Mouse (Mus musculus) liver, embryonic 18 days (tissue): ENCODE measurements around the gene Btn1a1. TPM values are rescaled to one million over a fixed set of nuclear protein-coding genes. Genes with fewer than 3 reads are reported as not detected.

Experiments used
- polyA plus RNA-seq: library from polyadenylated mRNA; depleted of rRNA; stranded (reverse); fragments of >200 nt; gene quantifications from 2 replicates; pipeline ENCODE4 v1.2.3, GENCODE M21; 2012; rRNA removed

The Btn1a1 gene
- polyA plus RNA-seq, result 0.42 and 0.58 TPM in 2 replicates

DNA sequence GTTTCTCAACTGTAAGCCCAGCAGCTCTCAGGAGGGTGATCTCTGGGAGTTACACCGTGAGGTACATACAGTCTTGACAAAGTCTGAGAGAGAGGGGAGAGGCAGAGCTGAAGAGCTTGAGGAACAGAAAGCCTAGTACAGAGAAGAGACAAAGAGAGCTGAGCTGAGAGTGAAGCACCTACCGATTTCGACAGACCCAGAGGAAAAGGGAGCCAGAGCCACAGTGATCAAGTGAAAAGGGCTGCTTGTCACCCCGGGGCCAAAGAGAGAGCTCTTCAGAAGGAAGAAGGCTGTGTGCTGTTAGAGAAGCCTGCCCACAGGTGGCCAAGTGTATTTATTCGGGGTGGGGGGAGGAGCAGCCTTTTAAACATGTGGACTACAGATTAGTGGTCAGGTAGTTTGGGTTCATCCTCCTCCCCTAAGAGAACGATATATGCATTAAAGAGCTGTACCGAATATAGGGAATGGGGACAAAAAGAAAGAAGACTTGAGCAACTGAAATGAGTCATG is at the start of gene Btn1a1:
Btn1a1 (minus strand) TSS at position 302 of the 510 bp plus-strand sequence.

DNA sequence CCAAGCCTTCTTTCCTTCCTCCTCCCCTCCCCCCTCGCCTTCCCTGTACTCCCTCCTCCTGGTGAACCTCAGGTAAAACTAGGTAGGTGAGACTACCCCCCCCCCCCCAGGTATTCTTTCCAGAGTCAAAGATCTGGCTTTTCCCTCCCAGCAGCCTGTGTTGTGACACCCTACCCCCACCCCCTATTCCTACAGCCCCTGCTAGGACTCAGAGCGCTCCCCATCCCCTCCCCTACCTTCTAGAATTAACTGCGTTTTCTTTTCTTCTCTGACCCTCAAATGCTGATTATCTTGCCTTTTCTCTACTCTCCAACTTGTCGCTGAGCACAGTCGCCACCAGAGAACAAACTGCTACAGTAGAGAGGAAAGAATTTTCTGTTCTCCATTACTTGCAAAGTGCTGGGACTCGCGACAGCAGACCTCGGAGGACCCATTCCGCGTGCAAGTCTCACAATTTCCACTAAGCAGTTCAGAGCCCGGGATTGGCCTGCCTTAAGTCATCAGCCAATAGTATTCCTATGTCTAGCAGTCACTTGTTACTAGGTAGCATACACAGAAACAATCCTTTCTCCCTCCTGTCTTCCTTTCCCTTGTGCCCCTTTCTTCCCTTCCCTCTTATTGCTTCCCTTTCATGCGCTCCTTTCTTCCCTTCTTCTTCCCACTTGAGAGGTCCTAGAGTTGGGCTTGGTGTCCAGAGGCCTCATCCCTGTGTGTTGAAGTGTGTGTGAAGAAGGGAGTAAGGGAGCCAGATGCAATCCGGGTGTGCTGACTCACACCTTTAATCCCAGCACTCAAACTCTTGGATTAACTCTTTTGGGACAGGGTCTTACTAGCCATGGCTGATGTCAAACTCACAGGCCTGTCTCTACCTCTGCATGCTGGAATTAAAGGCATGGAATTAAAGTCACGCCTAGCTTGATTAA is 23.0 kb upstream of the Btn1a1 start, which contains the start of gene Btn2a2:
Btn2a2 (minus strand) TSS at position 458 of the 923 bp plus-strand sequence.

DNA sequence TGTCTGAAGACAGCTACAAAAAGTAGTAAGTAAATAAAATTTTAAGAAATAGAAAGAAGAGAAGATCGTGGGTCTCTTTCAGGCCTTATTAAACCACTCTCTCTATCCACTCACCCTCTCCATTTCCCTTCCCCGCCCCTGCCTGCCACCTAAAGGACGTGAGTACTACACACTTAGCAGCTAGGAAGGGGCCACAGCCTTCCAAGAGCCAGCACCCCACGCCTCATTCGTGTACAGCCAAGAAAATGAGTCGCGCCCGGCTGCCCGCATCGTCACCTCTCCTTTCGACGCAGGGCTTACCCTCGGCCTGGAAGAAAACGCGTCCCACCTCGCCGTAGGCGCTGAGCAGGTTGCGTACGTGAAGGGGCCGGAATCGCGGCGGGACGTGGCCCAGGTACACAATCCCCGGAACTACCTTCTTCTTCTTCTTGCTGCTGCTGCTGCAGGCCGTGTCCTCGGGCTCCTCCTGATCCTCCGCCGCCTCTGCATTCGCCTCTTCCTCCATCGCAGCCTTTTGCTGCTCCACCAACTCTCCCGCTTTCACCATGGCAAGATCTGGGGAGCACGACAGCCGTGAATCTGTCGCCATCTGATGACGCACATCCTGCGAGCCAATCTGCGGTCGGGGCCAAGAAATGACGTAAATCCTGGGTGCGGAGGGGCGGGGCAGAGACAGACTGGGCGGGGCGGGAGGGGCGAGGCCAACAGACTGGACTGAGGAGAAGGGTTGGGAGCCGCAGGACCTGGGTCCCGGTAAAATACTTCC is 42.2 kb downstream of the Btn1a1 start, which contains the start of gene Abt1:
Abt1 (minus strand) TSS at position 581 of the 766 bp plus-strand sequence.

Other genes with a start within 250 kb of the Btn1a1 start
- not detected in 2 replicates for gene Vmn1r222, start 230.0 kb downstream of the Btn1a1 start, polyA plus RNA-seq
- gene Vmn1r223, start 218.8 kb downstream of the Btn1a1 start, polyA plus RNA-seq, result not detected in 2 replicates
- gene Zfp322a, start 96.7 kb downstream of the Btn1a1 start, polyA plus RNA-seq, result 5.1 and 5.9 TPM in 2 replicates
- 3.2 and 3.3 TPM in 2 replicates for gene Abt1, start 42.0 kb downstream of the Btn1a1 start, polyA plus RNA-seq
- gene Btn2a2, start 23.0 kb upstream of the Btn1a1 start, polyA plus RNA-seq, result not detected in 2 replicates
- 8.9 and 10.2 TPM in 2 replicates for gene Hist1h4h, start 65.1 kb upstream of the Btn1a1 start, polyA plus RNA-seq
- 137 and 207 TPM in 2 replicates for gene Hist1h2af, start 68.0 kb upstream of the Btn1a1 start, polyA plus RNA-seq
- gene Hist1h3g, start 69.5 kb upstream of the Btn1a1 start, polyA plus RNA-seq, result 13.8 and 25.0 TPM in 2 replicates
- gene Hist1h2bh, start 77.5 kb upstream of the Btn1a1 start, polyA plus RNA-seq, result 2.9 and 3.2 TPM in 2 replicates
- gene Hist1h3f, start 78.2 kb upstream of the Btn1a1 start, polyA plus RNA-seq, result 1.5 and 2.1 TPM in 2 replicates
- 5.8 and 7.7 TPM in 2 replicates for gene Hist1h4f, start 85.7 kb upstream of the Btn1a1 start, polyA plus RNA-seq
- 0.32 and 0.52 TPM in 2 replicates for gene Hist1h1d, start 87.4 kb upstream of the Btn1a1 start, polyA plus RNA-seq
- gene Hist1h3e, start 96.5 kb upstream of the Btn1a1 start, polyA plus RNA-seq, result 9.6 and 10.2 TPM in 2 replicates
- 5.8 and 7.7 TPM in 2 replicates for gene Hist1h2ae, start 105.3 kb upstream of the Btn1a1 start, polyA plus RNA-seq
- gene Hist1h2bg, start 105.5 kb upstream of the Btn1a1 start, polyA plus RNA-seq, result 17.2 and 22.8 TPM in 2 replicates
- gene Hist1h2bf, start 108.3 kb upstream of the Btn1a1 start, polyA plus RNA-seq, result 6.0 and 6.2 TPM in 2 replicates
- gene Hist1h2ad, start 108.5 kb upstream of the Btn1a1 start, polyA plus RNA-seq, result 3.7 and 4.7 TPM in 2 replicates
- 8.9 and 13.3 TPM in 2 replicates for gene Hist1h3d, start 109.9 kb upstream of the Btn1a1 start, polyA plus RNA-seq
- gene Hist1h4d, start 115.7 kb upstream of the Btn1a1 start, polyA plus RNA-seq, result 3.9 and 4.3 TPM in 2 replicates
- 1.4 and 2.2 TPM in 2 replicates for gene Hist1h2be, start 155.2 kb upstream of the Btn1a1 start, polyA plus RNA-seq
- gene Hist1h1e, start 156.7 kb upstream of the Btn1a1 start, polyA plus RNA-seq, result 3.3 and 4.1 TPM in 2 replicates
- 0.76 and 1.2 TPM in 2 replicates for gene Hist1h2ac, start 218.0 kb upstream of the Btn1a1 start, polyA plus RNA-seq
- gene Hist1h2bc, start 218.3 kb upstream of the Btn1a1 start, polyA plus RNA-seq, result 165 and 208 TPM in 2 replicates
- gene Hist1h1t, start 229.9 kb upstream of the Btn1a1 start, polyA plus RNA-seq, result not detected in 2 replicates
- 2.3 and 3.2 TPM in 2 replicates for gene Hist1h4c, start 232.6 kb upstream of the Btn1a1 start, polyA plus RNA-seq
- gene Hfe, start 245.0 kb upstream of the Btn1a1 start, polyA plus RNA-seq, result 10.0 and 10.7 TPM in 2 replicates